Mouse (Mus musculus): ENCODE data around the gene Crct1. TPM values are rescaled to one million over a fixed set of nuclear protein-coding genes. Genes with fewer than 3 reads are reported as not detected.

Gene Crct1
- polyA plus RNA-seq, 1 experiment from 2014 or later: 0.18 TPM

DNA sequence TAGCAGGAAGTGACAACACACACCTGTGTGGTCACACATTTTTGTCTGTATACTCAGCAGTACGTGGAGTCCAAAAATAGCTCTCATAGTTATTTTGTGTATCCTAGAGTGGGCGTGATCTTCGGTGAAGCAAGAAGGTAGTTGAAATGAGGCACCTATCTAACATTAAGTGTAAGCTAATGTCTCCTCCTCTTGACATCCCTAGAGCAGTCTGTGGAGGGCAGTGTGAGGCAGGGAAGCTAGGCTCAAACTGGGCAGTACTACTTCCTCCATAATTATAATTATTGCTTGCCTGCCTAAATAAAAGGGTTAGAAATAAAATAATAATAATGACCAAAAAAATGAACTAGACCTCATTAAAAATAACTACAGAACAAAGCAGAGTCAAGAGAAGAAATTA is 14.9 kb downstream of the Crct1 start:
- H3K27ac ChIP-seq: no peak overlapping the region
- H3K4me2 ChIP-seq: no peak overlapping the region
- H3K9me3 ChIP-seq (replicated peaks): no peaks in the 10 kb centered on the region
- no peak overlapping the region for H3K9ac ChIP-seq
- H3K27me3 ChIP-seq: no peaks in the 10 kb centered on the region
- H3K4me1 ChIP-seq (replicated peaks): no peaks in the 10 kb centered on the region
- 51% methylated on average over 3 of the region's 3 CpGs for WGBS
- no peak overlapping the region for H3K4me3 ChIP-seq
- no peak for ATAC-seq (replicated peaks; ENCODE audit: insufficient number of reproducible peaks, insufficient read depth, low FRiP score, low read depth)
- no peaks in the 10 kb centered on the region for H3K36me3 ChIP-seq

- no peaks in the 10 kb centered on the region for H3K4me1 ChIP-seq (replicated peaks)
- no peak overlapping the region for H3K4me3 ChIP-seq
- WGBS: 5% methylated on average over 7 of the region's 7 CpGs
- H3K27me3 ChIP-seq: no peaks in the 10 kb centered on the region
- no peaks in the 10 kb centered on the region for H3K9me3 ChIP-seq (replicated peaks)
- no peak overlapping the region for H3K27ac ChIP-seq
- no peak overlapping the region for H3K9ac ChIP-seq
- no peak overlapping the region for H3K4me2 ChIP-seq
- ATAC-seq (replicated peaks; ENCODE audit: insufficient number of reproducible peaks, insufficient read depth, low FRiP score, low read depth): no peak
- H3K36me3 ChIP-seq: no peaks in the 10 kb centered on the region
Measured at GRCm38 (mm10) chr3:92998691-92999090, 16.8 kb downstream of the Crct1 start.

GRCm38 (mm10) chr3:92991926-92992325 is 23.6 kb downstream of the Crct1 start, which contains the start of gene Lce3f:
TSS of gene Lce3f (plus strand) at chr3:92992226.
- Histone ChIP-seq H3K36me3 (no peaks in the 10 kb centered on the region), H3K27ac (no peak within 1 kb of the TSS), H3K4me2 (no peak within 1 kb of the TSS), H3K9ac (no peak within 1 kb of the TSS), H3K27me3 (no peaks in the 10 kb centered on the region), H3K9me3 (replicated peaks) (no peaks in the 10 kb centered on the region), H3K4me1 (replicated peaks) (no peaks in the 10 kb centered on the region), H3K4me3 (no peak within 1 kb of the TSS)
- no peak for ATAC-seq (replicated peaks; ENCODE audit: insufficient number of reproducible peaks, insufficient read depth, low FRiP score, low read depth)

DNA sequence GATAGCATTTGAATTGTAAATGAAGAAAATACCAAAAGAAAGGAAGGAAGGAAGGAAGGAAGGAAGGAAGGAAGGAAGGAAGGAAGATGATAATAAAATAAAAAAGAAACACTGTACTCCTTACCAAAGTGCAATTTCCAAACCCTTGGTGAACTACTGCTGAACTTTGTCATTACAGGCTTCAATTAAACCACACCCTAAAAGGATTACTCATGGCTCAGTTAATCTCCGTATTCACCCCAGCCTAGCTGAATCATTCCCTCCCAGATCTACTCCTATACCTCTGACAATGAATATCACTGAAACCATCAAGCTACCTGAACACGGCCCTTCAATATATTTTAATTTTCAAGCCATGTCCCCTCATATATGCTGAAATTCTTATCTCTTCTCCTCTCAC is 37.0 kb downstream of the Crct1 start:
- Histone ChIP-seq H3K4me3 (no peak overlapping the region), H3K4me2 (no peak overlapping the region), H3K9ac (no peak overlapping the region), H3K36me3 (no peaks in the 10 kb centered on the region), H3K27me3 (no peaks in the 10 kb centered on the region), H3K9me3 (replicated peaks) (no peaks in the 10 kb centered on the region), H3K27ac (no peak overlapping the region), H3K4me1 (replicated peaks) (no peaks in the 10 kb centered on the region)
- no peak for ATAC-seq (replicated peaks; ENCODE audit: insufficient number of reproducible peaks, insufficient read depth, low FRiP score, low read depth)
- WGBS: 62% methylated on average over 2 of the region's 2 CpGs

- Histone ChIP-seq H3K27me3 (no peaks in the 10 kb centered on the region), H3K27ac (no peak within 1 kb of the TSS), H3K4me2 (no peak within 1 kb of the TSS), H3K9ac (no peak within 1 kb of the TSS), H3K4me1 (replicated peaks) (no peaks in the 10 kb centered on the region), H3K4me3 (no peak within 1 kb of the TSS), H3K9me3 (replicated peaks) (no peaks in the 10 kb centered on the region), H3K36me3 (no peaks in the 10 kb centered on the region)
- no peak for ATAC-seq (replicated peaks; ENCODE audit: insufficient number of reproducible peaks, insufficient read depth, low FRiP score, low read depth)
- WGBS: 82% methylated on average over 2 of the region's 2 CpGs
Measured at GRCm38 (mm10) chr3:92966761-92967160, 48.7 kb downstream of the Crct1 start, which contains the start of gene Lce3e. TSS of gene Lce3e (plus strand) at chr3:92967061.

Other genes starting within 250 kb of the Crct1 start
- not detected in 2 replicates for gene Lce1i, start 236.8 kb downstream of the Crct1 start, polyA plus RNA-seq (2015; fragmentation: Nextera tagmentation; extraction: Ambion mirVana)
- gene Lce1j, start 225.2 kb downstream of the Crct1 start, polyA plus RNA-seq (2015; fragmentation: Nextera tagmentation; extraction: Ambion mirVana): not detected in 2 replicates
- gene Lce1k, start 207.8 kb downstream of the Crct1 start, polyA plus RNA-seq (2015; fragmentation: Nextera tagmentation; extraction: Ambion mirVana): not detected in 2 replicates
- gene Kprp, start 188.4 kb downstream of the Crct1 start, polyA plus RNA-seq (2015; fragmentation: Nextera tagmentation; extraction: Ambion mirVana): not detected in 2 replicates
- not detected in 2 replicates for gene Lce1l, start 164.4 kb downstream of the Crct1 start, polyA plus RNA-seq (2015; fragmentation: Nextera tagmentation; extraction: Ambion mirVana)
- gene 2310050C09Rik, start 145.5 kb downstream of the Crct1 start, polyA plus RNA-seq (2015; fragmentation: Nextera tagmentation; extraction: Ambion mirVana): not detected in 2 replicates
- not detected in 2 replicates for gene Lce3a, start 89.5 kb downstream of the Crct1 start, polyA plus RNA-seq (2015; fragmentation: Nextera tagmentation; extraction: Ambion mirVana)
- not detected in 2 replicates for gene Lce3b, start 82.7 kb downstream of the Crct1 start, polyA plus RNA-seq (2015; fragmentation: Nextera tagmentation; extraction: Ambion mirVana)
- not detected in 2 replicates for gene Lce3c, start 71.2 kb downstream of the Crct1 start, polyA plus RNA-seq (2015; fragmentation: Nextera tagmentation; extraction: Ambion mirVana)
- not detected in 2 replicates for gene Lce3d, start 58.3 kb downstream of the Crct1 start, polyA plus RNA-seq (2015; fragmentation: Nextera tagmentation; extraction: Ambion mirVana)
- not detected in 2 replicates for gene Lce3e, start 48.6 kb downstream of the Crct1 start, polyA plus RNA-seq (2015; fragmentation: Nextera tagmentation; extraction: Ambion mirVana)
- gene Lce3f, start 23.5 kb downstream of the Crct1 start, polyA plus RNA-seq (2015; fragmentation: Nextera tagmentation; extraction: Ambion mirVana): 0.29 TPM in 1 of 2 replicates, not detected in the other
- gene Lce1m, start 3.4 kb upstream of the Crct1 start, polyA plus RNA-seq (2015; fragmentation: Nextera tagmentation; extraction: Ambion mirVana): not detected in 2 replicates
- not detected in 2 replicates for gene Gm4858, start 53.1 kb upstream of the Crct1 start, polyA plus RNA-seq (2015; fragmentation: Nextera tagmentation; extraction: Ambion mirVana)
- gene Crnn, start 129.1 kb upstream of the Crct1 start, polyA plus RNA-seq (2015; fragmentation: Nextera tagmentation; extraction: Ambion mirVana): not detected in 2 replicates
- not detected in 2 replicates for gene Flg2, start 181.6 kb upstream of the Crct1 start, polyA plus RNA-seq (2015; fragmentation: Nextera tagmentation; extraction: Ambion mirVana)